Mouse (Mus musculus): Measurements from ENCODE around the gene Vgll4. TPM values are rescaled to one million over a fixed set of nuclear protein-coding genes. Genes with fewer than 3 reads are reported as not detected.

The Vgll4 gene
- polyA plus RNA-seq, 1 experiment: 35.4 TPM

- DNase-seq (ENCODE audit: low read depth, low spot score): no peak
- WGBS: under 1% methylated on average over 15 of the region's 15 CpGs
Observed at GRCm38 (mm10) chr6:114921632-114922354, 48.0 kb downstream of the Vgll4 start.

- no peak for DNase-seq (ENCODE audit: low read depth, low spot score)
- WGBS: 1% methylated on average over 17 of the region's 17 CpGs
Observed at GRCm38 (mm10) chr6:114920523-114921445, 49.0 kb downstream of the Vgll4 start.

DNA sequence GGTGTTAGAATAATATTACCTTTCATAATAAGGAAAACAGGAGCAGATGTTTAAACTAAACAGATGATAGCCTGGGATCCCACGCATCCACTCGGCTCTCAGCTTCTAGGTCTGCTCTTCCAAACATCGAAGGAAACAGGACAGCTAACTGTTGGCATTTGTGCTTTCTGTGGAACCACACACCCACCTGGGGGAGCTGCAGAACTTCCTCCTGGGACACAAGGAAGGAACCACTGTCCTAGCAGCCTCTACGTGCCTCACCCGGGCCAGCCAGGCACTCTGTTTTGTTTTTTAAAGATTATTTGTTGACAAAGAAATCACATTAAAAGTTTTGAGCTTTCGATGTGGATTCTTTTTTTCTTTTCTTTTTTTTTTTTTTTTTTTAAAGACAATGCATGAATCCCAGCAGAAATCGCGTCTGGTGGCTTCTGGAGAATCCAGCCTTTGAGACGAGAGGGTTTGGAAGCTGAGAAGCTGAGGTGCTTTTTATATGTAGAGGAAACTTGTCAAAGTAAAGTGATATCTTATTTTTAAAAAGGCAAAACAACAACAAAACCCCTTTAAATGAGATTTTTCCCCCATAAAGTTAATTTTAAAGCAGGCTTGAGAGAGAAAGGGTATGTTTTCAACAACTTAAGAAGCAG, 50.0 kb downstream of the Vgll4 start:
- WGBS: 3% methylated on average over 9 of the region's 9 CpGs
- DNase-seq (ENCODE audit: low read depth, low spot score): no peak

GRCm38 (mm10) chr6:114918994-114919393, 50.8 kb downstream of the Vgll4 start:
- DNase-seq (ENCODE audit: low read depth, low spot score): no peak
- WGBS: 23% methylated on average over 9 of the region's 9 CpGs

DNA sequence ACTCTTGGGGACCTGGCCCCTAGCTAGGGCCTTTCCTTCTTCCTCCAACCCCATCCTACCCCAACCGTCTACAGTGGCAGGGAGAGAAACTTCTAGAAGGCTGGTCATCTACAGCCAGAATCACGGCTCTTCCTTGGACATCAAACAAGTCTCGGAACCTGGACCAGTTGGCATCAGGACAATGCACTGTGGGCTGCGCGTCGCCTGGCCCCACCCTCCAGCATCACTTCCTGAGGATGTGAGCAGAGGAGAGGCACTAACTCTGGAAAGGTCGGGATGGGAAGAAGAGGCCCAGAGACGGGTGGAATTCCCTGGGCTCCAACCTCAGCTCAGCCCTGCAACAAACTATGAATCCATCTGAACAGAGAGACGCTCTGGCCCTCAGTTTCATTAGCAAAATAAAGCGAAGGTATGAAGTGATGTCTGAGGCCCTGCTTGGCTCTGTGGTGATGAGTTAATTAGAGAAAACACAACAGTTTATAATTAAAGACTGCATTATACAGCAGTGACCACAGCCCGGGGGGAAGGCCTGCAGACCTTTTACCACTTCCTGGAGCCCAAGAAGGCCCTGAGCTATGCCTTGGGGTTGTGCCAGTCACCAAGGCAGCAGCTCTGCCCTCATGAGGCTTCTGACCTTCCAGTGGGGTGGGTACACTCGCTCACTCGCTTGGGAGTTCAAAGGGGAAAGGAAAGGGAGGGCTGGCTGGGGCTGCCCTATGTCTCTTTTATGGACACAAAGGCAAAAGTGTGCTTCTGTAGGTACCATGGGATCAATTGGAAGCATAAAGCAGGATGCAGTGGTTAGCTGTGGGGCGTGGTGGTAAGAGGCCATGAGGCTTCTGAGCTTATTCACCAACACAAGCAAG, 51.8 kb downstream of the Vgll4 start:
- DNase-seq (ENCODE audit: low read depth, low spot score): no peak
- WGBS: 14% methylated on average over 14 of the region's 14 CpGs

DNA sequence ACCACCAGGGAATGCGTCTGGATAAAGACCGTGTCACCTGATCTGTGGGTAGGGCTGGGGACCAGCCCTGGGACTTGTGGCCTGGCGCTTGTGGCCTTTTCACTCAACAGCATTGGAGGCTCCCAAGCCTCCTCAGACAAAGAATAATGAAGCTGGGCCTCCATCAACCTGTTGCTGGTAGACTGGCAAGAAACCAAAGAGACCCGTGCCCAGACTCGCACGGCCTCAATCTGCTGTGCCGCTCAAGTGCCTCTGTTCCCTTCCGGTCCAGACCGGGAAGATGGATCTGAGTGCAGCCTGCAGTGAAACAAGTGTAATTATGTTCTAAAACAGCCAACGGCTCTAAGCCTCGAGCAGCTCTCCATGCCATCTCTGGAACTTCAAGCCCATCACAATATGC, 52.7 kb downstream of the Vgll4 start:
- WGBS: 15% methylated on average over 11 of the region's 11 CpGs
- no peak for DNase-seq (ENCODE audit: low read depth, low spot score)

GRCm38 (mm10) chr6:114916715-114916992, 53.1 kb downstream of the Vgll4 start:
- WGBS: 3% methylated on average over 5 of the region's 5 CpGs
- DNase-seq (ENCODE audit: low read depth, low spot score): no peak

DNA sequence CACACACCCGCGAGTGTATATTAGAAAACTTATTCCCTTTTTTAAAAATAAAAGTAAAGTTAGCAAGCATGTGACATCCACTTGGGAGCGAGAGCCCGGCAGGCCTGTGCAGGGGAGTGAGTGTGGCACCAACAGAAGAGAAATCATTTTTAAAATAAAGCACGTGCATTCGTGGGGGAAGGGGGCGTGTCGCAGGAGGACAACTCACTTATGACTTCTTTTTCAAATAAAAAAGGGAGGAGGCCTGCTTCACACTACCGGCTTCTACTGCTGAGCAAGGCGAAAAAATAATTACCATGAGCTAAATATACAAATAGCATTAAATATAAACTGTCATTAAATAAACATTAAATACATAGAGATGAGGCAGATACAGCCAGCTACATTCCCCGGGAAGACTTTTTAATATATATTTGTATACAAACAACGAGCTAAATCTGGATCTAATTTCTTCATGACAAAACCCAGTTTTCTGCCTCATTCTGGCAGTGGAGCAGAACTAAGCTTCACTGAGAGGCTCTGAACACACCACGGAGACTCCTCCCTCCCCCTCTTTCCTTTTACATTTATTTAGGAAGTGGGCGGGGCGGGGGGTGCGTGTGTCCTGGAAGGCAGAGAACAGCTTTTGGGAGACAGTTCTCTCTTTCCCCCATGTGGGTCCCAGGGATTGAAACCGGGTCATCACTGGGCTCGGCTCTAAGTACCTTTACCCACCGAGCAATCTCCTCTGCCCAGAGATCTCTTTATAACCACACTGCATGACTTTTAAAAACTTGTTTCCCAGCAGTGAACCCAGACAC, 53.7 kb downstream of the Vgll4 start:
- no peak for DNase-seq (ENCODE audit: low read depth, low spot score)
- 8% methylated on average over 19 of the region's 19 CpGs for WGBS

GRCm38 (mm10) chr6:114914041-114914716, 55.6 kb downstream of the Vgll4 start:
- WGBS: 57% methylated on average over 10 of the region's 10 CpGs
- DNase-seq (ENCODE audit: low read depth, low spot score): no peak

GRCm38 (mm10) chr6:114913142-114913541, 56.7 kb downstream of the Vgll4 start:
- 13% methylated on average over 4 of the region's 4 CpGs for WGBS
- no peak for DNase-seq (ENCODE audit: low read depth, low spot score)

GRCm38 (mm10) chr6:114911540-114911939, 58.3 kb downstream of the Vgll4 start:
- DNase-seq (ENCODE audit: low read depth, low spot score): no peak
- 28% methylated on average over 3 of the region's 3 CpGs for WGBS

- 82% methylated on average over 7 of the region's 7 CpGs for WGBS
- DNase-seq (ENCODE audit: low read depth, low spot score): no peak
Observed at GRCm38 (mm10) chr6:114909801-114910200, 60.0 kb downstream of the Vgll4 start.

- no peak for DNase-seq (ENCODE audit: low read depth, low spot score)
- 87% methylated on average over 6 of the region's 6 CpGs for WGBS
Observed at GRCm38 (mm10) chr6:114907459-114907858, 62.3 kb downstream of the Vgll4 start.

GRCm38 (mm10) chr6:114906209-114906608, 63.6 kb downstream of the Vgll4 start:
- DNase-seq (ENCODE audit: low read depth, low spot score): no peak
- 28% methylated on average over 5 of the region's 5 CpGs for WGBS

DNA sequence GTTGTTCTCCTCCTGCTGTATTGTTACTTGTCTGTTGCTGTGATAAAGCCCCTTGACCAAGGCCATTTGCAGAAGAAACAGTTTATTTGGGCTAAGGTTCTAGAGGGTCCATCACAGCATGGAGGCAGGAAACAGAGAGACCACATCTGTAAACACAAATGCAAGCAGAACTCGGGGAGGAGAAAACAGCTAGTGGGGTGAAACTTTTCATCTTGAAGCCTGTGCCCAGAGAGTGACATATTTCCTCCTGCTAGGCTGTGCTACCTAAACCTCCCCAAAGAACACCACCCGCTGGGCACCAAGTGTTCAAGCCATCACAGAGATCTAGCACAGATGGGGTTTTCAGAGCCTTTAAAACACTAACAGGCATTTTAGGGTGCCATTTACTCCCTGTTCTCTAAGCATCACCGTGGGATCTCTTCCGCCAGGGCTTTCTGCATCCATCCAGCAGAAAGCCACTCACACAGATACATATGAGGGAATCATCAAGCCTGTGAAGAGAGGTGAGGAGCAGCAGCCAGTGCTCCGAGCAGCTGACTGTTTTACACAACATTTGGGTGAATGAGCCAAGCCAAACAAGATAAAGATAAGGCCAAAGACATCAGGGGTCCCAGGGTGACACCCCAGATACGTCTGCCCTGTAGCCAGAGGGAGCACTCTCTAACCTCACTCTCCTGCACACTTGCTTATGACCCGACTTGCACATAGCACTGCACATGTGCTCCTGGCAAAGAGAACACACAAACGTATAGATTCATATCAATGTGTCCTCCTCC, 64.4 kb downstream of the Vgll4 start:
- no peak for DNase-seq (ENCODE audit: low read depth, low spot score)
- WGBS: 44% methylated on average over 8 of the region's 8 CpGs

DNA sequence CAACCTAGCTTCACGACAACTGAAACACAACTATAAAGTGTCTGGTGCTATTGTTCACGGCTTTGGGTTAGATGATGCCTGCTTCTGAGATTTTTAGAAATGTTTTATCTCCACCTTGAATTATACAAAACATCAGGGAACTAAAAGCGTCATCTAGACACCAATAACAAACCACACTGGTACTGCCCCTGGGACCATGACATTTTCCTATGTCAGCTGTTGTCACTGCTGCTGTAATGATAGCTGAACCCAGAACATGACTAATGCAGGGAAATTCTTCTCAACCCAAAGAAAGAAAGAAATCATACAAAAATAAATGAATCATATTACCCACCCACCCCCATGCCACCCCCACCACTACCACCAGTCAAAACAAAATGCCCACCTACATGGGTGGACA, 65.0 kb downstream of the Vgll4 start:
- no peak for DNase-seq (ENCODE audit: low read depth, low spot score)
- WGBS: 85% methylated on average over 3 of the region's 3 CpGs

DNA sequence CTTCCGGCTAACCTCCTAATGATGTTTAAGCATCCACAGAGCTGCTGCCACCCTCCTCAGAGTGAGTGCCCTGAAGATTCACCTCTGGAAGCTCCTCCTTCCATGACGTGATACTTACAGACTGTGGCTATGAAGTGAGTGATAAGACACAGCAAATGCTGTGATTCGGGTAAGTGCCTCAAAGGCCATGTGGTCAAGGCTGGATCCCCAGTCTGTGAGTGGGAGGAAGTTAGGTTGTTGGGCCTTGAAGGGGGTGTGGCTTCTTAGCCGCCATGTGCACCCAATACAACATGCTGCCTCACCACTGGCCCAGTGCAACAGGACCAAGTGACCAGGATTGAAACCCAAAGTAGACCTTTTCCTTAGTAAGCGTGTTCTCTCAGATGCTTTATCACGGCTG, 65.6 kb downstream of the Vgll4 start:
- no peak for DNase-seq (ENCODE audit: low read depth, low spot score)
- 51% methylated on average over 6 of the region's 6 CpGs for WGBS

DNA sequence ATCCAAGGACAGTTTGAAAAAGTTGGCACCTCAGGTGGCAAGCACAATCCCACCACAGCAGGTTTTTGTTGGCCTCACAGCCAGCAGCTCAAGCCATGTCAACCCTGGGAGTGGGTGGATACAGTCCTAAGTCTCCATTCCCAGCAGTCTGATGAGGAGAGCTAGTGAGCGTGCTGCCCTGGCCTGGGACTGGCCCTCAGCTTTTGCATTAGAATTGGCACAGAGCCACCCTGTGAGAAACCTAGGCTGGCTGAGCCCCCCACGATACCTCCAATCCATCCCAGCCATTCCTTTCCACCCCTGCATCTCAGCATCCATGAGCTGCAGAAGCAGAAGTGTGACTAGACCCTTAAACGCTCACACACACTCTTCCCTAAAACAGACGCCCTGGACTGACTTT, 67.9 kb downstream of the Vgll4 start:
- 30% methylated on average over 4 of the region's 4 CpGs for WGBS
- no peak for DNase-seq (ENCODE audit: low read depth, low spot score)

Measured in large intestine, adult 2 months (tissue).